Mouse (Mus musculus) lung, embryonic 16.5 days (tissue): ENCODE measurements around the gene Chd1l. TPM values are rescaled to one million over a fixed set of nuclear protein-coding genes. Genes with fewer than 3 reads are reported as not detected.

ENCODE experiments used
- ATAC-seq: fragments of 200-750 bp; cut with Nextera tagmentation; 2 replicates; pipeline ENCODE4 v1.8.0; 2017; ENCODE audit warnings: low read depth, mild to moderate bottlenecking, moderate library complexity
- H3K27ac ChIP-seq: fragments of 300-500 bp; sonication (generic); 2 replicates; pipeline ENCODE4 v1.5.1; 2014; ENCODE audit warnings: mild to moderate bottlenecking, control low read depth, low read length
- H3K27me3 ChIP-seq: fragments of 300-500 bp; sonication (generic); 2 replicates; pipeline ENCODE4 v1.6.1; 2014; ENCODE audit warnings: low read depth, low read length, mixed read lengths; ENCODE audit not compliant: control insufficient read depth, insufficient read depth
- H3K36me3 ChIP-seq: fragments of 300-500 bp; sonication (generic); 2 replicates; pipeline ENCODE4 v1.6.1; 2014; ENCODE audit warnings: low read length; ENCODE audit not compliant: control insufficient read depth, insufficient read depth
- H3K4me1 ChIP-seq: fragments of 300-500 bp; sonication (generic); replicated peaks from 2 replicates; pipeline ENCODE4 v1.6.1; 2014; ENCODE audit warnings: low read length, mixed read lengths; ENCODE audit not compliant: control insufficient read depth, insufficient read depth
- H3K4me2 ChIP-seq: fragments of 300-500 bp; sonication (generic); 2 replicates; pipeline ENCODE4 v1.6.1; 2014; ENCODE audit warnings: low read depth, low read length, control low read depth
- H3K4me3 ChIP-seq: fragments of 300-500 bp; sonication (generic); 2 replicates; pipeline ENCODE4 v1.5.1; 2014; ENCODE audit warnings: mild to moderate bottlenecking, low read length, control low read depth
- H3K9ac ChIP-seq: fragments of 300-500 bp; sonication (generic); 2 replicates; pipeline ENCODE4 v1.6.1; 2014; ENCODE audit warnings: low read length, control low read depth
- H3K9me3 ChIP-seq: fragments of 300-500 bp; sonication (generic); 2 replicates; pipeline ENCODE4 v1.6.1; 2016; ENCODE audit warnings: low read length; ENCODE audit not compliant: control insufficient read depth
- WGBS: fragments of 180-500 bp; shearing (Covaris S2); extraction: QIAGEN DNeasy Blood & Tissue Kit; methylation state at CpG from one replicate; pipeline ENCODE4 v1.1.7; 2014; 5-methylcytosine and 5-hydroxymethylcytosine counted together
- polyA plus RNA-seq: library from polyadenylated mRNA; unstranded; fragments of >200 nt; fragmentation: Nextera tagmentation; extraction: Ambion mirVana; gene quantifications from 2 replicates; pipeline ENCODE4 v1.2.1, GENCODE M21; 2015

Chd1l gene
- polyA plus RNA-seq: 16.5 and 17.9 TPM in 2 replicates

GRCm38 (mm10) chr3:97609845-97610410 lies at the start of gene Chd1l:
Gene Chd1l (minus strand): TSS chr3:97610203.
- no peaks in the 10 kb centered on the region for H3K27me3 ChIP-seq
- H3K4me2 ChIP-seq: peak within 1 kb of the TSS; percentile 97
- peak within 1 kb of the TSS; percentile 95 for H3K9ac ChIP-seq
- peak within 1 kb of the TSS; percentile 93 for H3K27ac ChIP-seq
- H3K4me1 ChIP-seq: peaks cover 8% of the 10 kb centered on the region; the same call in 1 of the 2 replicates
- no peaks in the 10 kb centered on the region for H3K36me3 ChIP-seq
- no peaks in the 10 kb centered on the region for H3K9me3 ChIP-seq
- 0% methylated on average over 39 of the region's 56 CpGs for WGBS
- peak within 1 kb of the TSS; percentile 85 for H3K4me3 ChIP-seq
- peak; percentile 97 for ATAC-seq

GRCm38 (mm10) chr3:97659746-97660145 lies 49.7 kb upstream of the Chd1l start:
- Histone ChIP-seq H3K4me1 (peaks cover 3% of the 10 kb centered on the region), H3K9ac (peak overlapping the region; percentile 10; the same call in 1 of the 2 replicates), H3K36me3 (no peaks in the 10 kb centered on the region), H3K4me2 (no peak overlapping the region; the same call in 1 of the 2 replicates), H3K27ac (no peak overlapping the region), H3K4me3 (no peak overlapping the region), H3K27me3 (no peaks in the 10 kb centered on the region), H3K9me3 (no peaks in the 10 kb centered on the region)
- 84% methylated on average over 7 of the region's 7 CpGs for WGBS
- ATAC-seq: no peak

DNA sequence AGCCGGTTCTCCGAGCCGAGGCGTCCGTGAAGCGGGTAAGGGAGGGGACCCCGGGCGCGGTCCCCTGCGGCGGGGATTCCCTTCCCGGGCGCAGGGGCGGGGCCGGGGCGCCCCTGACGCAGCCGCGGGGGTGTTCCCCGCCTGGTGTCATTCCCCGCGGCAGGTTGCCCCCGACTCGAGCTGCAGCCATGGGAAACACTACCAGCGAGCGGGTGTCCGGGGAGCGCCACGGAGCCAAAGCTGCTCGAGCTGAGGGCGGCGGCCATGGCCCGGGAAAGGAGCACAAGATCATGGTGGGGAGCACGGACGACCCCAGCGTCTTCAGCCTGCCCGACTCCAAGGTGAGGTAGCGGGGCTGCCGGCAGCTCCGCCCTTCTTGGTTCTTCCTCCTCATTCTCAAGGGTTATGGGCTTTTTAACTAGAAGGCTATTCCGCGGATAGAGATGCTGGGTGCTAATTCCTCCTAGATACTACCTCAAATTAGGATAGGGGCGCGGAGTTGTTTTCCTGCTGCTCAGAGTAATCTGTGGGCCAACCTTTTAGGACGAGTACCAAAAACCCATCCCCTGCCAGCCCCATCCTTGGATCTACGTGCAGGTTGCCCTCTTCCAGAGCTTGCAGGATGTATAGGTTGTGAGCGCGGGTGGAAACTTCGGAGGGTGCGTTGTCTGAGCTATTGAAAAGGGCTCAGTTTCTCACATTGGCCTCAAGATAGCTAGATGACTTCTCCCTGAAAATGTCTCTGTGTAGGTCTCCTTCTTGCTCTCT lies 48.6 kb upstream of the Chd1l start:
- Histone ChIP-seq H3K27ac (peak overlapping the region; percentile 44; the same call in 1 of the 2 replicates), H3K27me3 (no peaks in the 10 kb centered on the region), H3K4me3 (peak overlapping the region; percentile 89), H3K9me3 (no peaks in the 10 kb centered on the region), H3K4me1 (peaks cover 3% of the 10 kb centered on the region), H3K36me3 (no peaks in the 10 kb centered on the region), H3K9ac (peak overlapping the region; percentile 76), H3K4me2 (peak overlapping the region; percentile 72)
- peak; percentile 80 for ATAC-seq
- under 1% methylated on average over 50 of the region's 50 CpGs for WGBS

DNA sequence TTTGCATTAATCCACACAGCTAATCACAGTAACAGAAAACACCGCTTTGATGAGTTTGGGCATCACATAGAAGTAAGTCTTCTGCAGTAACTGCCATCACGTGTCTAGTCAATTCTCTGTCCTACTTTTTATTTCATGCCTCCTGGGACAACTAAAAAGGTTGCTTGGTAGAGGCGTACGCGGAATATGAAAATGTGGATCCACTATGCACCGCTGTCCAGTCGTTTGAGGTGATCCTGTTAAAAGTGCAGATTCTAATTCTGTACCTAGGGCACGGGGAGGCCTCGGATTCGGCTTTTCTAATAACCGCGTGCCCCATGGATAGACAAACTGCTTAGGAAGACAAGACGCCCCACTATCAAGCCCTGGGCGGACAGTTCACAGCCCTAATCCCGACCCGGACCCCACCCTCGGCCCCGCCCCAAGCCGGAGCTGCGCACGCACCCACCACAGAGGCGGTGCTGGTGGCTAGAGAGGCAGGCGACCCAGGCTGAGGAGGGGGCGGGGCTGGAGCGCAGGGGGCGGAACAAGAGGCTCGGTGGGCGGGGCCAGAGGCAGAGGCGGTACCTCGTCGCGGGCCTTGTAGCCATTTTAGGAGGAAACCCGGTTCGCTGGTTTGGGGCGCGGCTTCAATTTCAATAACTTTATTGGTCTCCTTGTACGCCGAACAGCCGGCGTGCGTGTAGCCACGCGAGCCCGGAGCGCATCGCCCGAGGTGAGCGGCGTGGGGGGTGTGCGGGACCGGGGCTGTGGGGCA lies 47.8 kb upstream of the Chd1l start, which contains the start of gene Prkab2:
Gene Prkab2, plus strand, starts transcription at position 539 of the 757 bp plus-strand sequence.
- Histone ChIP-seq H3K27me3 (no peaks in the 10 kb centered on the region), H3K4me1 (peaks cover 3% of the 10 kb centered on the region), H3K27ac (peak within 1 kb of the TSS; percentile 44; the same call in 1 of the 2 replicates), H3K4me3 (peak within 1 kb of the TSS; percentile 89), H3K4me2 (peak within 1 kb of the TSS; percentile 77), H3K9ac (peak within 1 kb of the TSS; percentile 76), H3K36me3 (no peaks in the 10 kb centered on the region), H3K9me3 (no peaks in the 10 kb centered on the region)
- WGBS: 2% methylated on average over 51 of the region's 51 CpGs
- peak; percentile 98 for ATAC-seq

- H3K27ac ChIP-seq: no peak overlapping the region
- H3K4me3 ChIP-seq: no peak overlapping the region
- H3K4me2 ChIP-seq: no peak overlapping the region
- H3K36me3 ChIP-seq: no peaks in the 10 kb centered on the region
- H3K9me3 ChIP-seq: no peaks in the 10 kb centered on the region
- ATAC-seq: no peak
- no peak overlapping the region for H3K9ac ChIP-seq
- H3K27me3 ChIP-seq: no peaks in the 10 kb centered on the region
- peaks cover 3% of the 10 kb centered on the region for H3K4me1 ChIP-seq
- WGBS: 80% methylated on average over 8 of the region's 8 CpGs
These were observed 44.9 kb upstream of the Chd1l start for GRCm38 (mm10) chr3:97654901-97655300.

- Histone ChIP-seq H3K4me1 (0 out of 2 replicates have a peak, but pooled peaks cover 3% of the 10 kb centered on the region), H3K9ac (no peak overlapping the region), H3K27me3 (no peaks in the 10 kb centered on the region), H3K4me2 (no peak overlapping the region), H3K4me3 (no peak overlapping the region), H3K27ac (no peak overlapping the region), H3K9me3 (no peaks in the 10 kb centered on the region), H3K36me3 (no peaks in the 10 kb centered on the region)
- WGBS: 86% methylated on average over 5 of the region's 5 CpGs
- ATAC-seq: no peak
These were observed 43.8 kb upstream of the Chd1l start for GRCm38 (mm10) chr3:97653781-97654180.

DNA sequence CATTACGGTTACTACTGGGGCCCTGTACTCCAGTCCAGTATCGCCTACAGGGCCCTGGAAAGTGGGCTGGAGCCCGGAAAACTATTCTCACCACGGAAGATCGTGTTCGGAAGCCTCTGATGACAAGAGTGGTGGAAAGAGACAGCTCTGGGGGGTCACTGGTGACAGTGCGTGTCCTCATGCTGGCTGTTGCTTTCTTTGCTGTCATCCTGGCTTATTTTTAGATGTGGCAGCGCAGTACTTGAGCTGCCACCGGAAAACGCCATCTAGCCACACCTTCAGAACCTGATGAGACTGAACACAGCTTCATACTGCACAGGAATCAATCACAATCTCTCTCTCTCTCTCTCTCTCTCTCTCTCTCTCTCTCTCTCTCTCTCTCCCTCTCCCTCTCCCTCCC lies 41.6 kb upstream of the Chd1l start:
- no peak overlapping the region for H3K27ac ChIP-seq
- H3K4me2 ChIP-seq: no peak overlapping the region
- no peaks in the 10 kb centered on the region for H3K4me1 ChIP-seq
- H3K36me3 ChIP-seq: no peaks in the 10 kb centered on the region
- ATAC-seq: no peak
- no peaks in the 10 kb centered on the region for H3K9me3 ChIP-seq
- H3K4me3 ChIP-seq: no peak overlapping the region
- no peaks in the 10 kb centered on the region for H3K27me3 ChIP-seq
- no peak overlapping the region for H3K9ac ChIP-seq
- WGBS: 72% methylated on average over 10 of the region's 10 CpGs

DNA sequence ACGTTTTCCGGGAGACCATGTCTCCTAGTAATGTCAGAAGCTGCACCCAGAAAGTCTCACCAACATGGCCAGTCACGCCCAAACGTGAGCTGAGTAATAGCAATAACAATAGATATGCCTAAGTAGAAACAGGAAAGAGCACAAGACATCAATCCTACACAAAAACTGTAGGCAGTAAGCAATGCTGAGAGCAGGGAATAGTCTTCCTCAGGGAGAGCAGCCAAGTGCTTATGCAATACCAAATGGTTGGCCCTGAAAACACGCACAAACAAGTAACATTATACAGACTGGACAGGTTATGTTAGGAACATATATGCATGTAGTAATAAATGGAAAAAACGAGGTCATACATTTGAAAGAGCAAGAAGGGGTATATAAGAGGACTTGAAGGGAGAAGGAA lies 39.5 kb upstream of the Chd1l start:
- no peaks in the 10 kb centered on the region for H3K27me3 ChIP-seq
- no peak overlapping the region for H3K4me3 ChIP-seq
- H3K9ac ChIP-seq: no peak overlapping the region
- ATAC-seq: no peak
- no peak overlapping the region for H3K27ac ChIP-seq
- H3K4me2 ChIP-seq: no peak overlapping the region
- no peaks in the 10 kb centered on the region for H3K9me3 ChIP-seq
- WGBS: 67% methylated on average over 6 of the region's 6 CpGs
- H3K36me3 ChIP-seq: no peaks in the 10 kb centered on the region
- H3K4me1 ChIP-seq: no peaks in the 10 kb centered on the region

DNA sequence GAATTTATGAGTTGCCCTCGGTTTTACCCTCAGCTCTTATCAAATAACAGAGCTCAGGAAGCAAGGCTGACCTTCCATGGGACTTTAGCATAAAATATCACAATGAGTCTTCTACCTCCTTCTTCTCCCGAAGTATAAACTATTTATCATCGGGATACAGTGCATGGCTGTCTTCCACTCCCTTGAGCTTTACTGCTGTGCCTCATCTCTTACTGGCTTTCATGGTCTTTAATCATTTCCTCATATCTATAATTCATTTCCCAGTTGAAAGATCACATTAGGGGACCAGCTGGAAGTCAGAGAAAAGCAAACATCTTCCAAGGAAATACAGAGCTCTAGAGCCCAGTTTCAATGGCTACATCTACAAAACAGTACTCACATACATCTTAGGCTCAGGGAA lies 39.0 kb upstream of the Chd1l start:
- H3K9me3 ChIP-seq: no peaks in the 10 kb centered on the region
- H3K4me1 ChIP-seq: no peaks in the 10 kb centered on the region
- no peaks in the 10 kb centered on the region for H3K36me3 ChIP-seq
- H3K27ac ChIP-seq: no peak overlapping the region
- no peaks in the 10 kb centered on the region for H3K27me3 ChIP-seq
- ATAC-seq: no peak
- H3K9ac ChIP-seq: no peak overlapping the region
- 59% methylated on average over 3 of the region's 3 CpGs for WGBS
- H3K4me3 ChIP-seq: no peak overlapping the region
- no peak overlapping the region for H3K4me2 ChIP-seq
